Mouse (Mus musculus): ENCODE measurements around the gene Vmn1r142.
"Not testable (repeated sequence)": the region's sequence is repeated elsewhere in the genome, so short reads cannot be mapped to it uniquely, and the experiment has no call there.

DNA sequence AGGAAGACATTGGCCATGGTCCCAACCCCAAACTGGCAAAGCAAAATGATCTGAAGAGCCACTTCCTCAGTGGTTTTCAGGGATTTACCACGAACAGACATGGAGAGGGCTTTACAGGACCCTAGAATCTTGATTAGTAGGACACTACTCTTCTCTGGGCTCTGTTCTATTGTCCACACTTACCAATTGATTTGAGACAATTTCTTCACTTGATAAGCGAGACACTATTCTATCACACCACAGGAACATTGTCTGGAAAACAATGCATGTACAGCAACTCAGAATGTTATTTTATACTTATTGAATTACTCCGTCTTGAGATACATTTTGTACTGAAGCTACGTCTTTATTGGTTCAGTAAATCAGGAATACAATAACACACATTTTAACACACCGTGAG lies 29.2 kb downstream of the Vmn1r142 start, which contains the start of gene Gm10666:
- TF ChIP-seq CTCF (IDR thresholded peaks at IDR 0.05; ENCODE audit: borderline replicate concordance, insufficient read depth, low read depth, low read length); POLR2A (IDR thresholded peaks at IDR 0.05; ENCODE audit: borderline replicate concordance, insufficient read depth, low read length): not testable (repeated sequence)
